Mouse (Mus musculus): Measurements from ENCODE around the gene Gid4. TPM values are rescaled to one million over a fixed set of nuclear protein-coding genes. Genes with fewer than 3 reads are reported as not detected.

The Gid4 gene
- polyA plus RNA-seq, 1 experiment, result 8.1 TPM

DNA sequence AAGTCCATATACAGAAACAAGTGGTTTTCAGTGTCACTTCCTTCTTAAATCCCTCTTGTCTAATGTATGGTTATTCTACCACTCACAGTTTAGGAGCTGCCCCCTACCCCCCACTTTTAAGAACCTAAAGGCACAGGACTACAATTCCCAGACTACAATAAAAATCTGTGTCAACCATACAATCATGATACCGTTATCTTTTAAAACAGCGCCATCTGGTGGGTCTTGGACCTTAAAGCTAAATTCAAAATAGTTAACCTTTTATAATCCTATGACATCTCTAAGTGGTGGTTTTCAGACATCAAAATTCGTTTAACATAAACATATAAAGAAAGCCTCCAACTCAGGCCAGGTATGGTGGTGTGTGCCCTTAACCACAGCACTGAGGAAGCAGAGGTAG, 4.8 kb upstream of the Gid4 start:
- Histone ChIP-seq H3K36me3 (ENCODE audit: control insufficient read depth, insufficient read depth) (peaks cover 8% of the 10 kb centered on the region), H3ac (ENCODE audit: control insufficient read depth, insufficient read length) (no peak overlapping the region), H3K4me3 (no peak overlapping the region), H3K4me2 (ENCODE audit: low read depth) (no peak overlapping the region), H3K27me3 (ENCODE audit: control insufficient read depth, insufficient read depth, insufficient read length) (no peaks in the 10 kb centered on the region), H3K79me2 (ENCODE audit: control insufficient read depth, insufficient read depth) (peaks cover 36% of the 10 kb centered on the region)
- TF ChIP-seq MAX (IDR thresholded peaks at IDR 0.05; ENCODE audit: low read depth) (no peak), POLR2AphosphoS2 (IDR thresholded peaks at IDR 0.05; ENCODE audit: insufficient read length, low read depth) (no peak), USF1 (IDR thresholded peaks at IDR 0.05; ENCODE audit: low read depth) (no peak), TCF3 (IDR thresholded peaks at IDR 0.05; ENCODE audit: insufficient read length, low read depth) (no peak), REST (IDR thresholded peaks at IDR 0.05; ENCODE audit: insufficient read depth, insufficient read length) (no peak), MYOD1 (IDR thresholded peaks at IDR 0.05; ENCODE audit: control insufficient read depth in 1 of 3, insufficient read length in 2 of 3, low read depth in 2 of 3) (no peak)

DNA sequence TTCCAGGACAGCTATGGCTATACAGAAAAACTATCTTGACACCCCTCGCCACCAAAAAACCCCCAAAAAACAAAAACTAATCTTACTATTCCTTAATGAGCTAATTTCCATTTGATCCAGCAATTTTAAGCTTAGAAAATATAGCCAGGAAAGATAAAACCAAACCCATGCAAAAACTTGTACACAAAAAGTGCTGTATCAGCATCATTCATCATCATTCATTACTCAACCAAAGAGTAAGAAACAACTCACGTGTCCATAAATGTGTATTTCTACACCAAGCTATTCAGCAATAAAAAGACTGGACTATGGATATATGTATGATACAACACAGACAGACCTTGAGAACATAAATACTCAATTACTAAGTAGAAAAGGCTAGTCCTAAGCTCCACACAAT, 4.0 kb upstream of the Gid4 start:
- Histone ChIP-seq H3K36me3 (ENCODE audit: control insufficient read depth, insufficient read depth) (peaks cover 4% of the 10 kb centered on the region), H3K4me2 (ENCODE audit: low read depth) (no peak overlapping the region), H3K4me3 (no peak overlapping the region), H3ac (ENCODE audit: control insufficient read depth, insufficient read length) (no peak overlapping the region), H3K79me2 (ENCODE audit: control insufficient read depth, insufficient read depth) (peaks cover 37% of the 10 kb centered on the region), H3K27me3 (ENCODE audit: control insufficient read depth, insufficient read depth, insufficient read length) (no peaks in the 10 kb centered on the region)
- TF ChIP-seq SRF (IDR thresholded peaks at IDR 0.05; ENCODE audit: control insufficient read depth, insufficient read length, low read depth), result no peak
- TF ChIP-seq E2F4 (IDR thresholded peaks at IDR 0.05; ENCODE audit: insufficient read depth), result no peak
- no peak for TF ChIP-seq POLR2AphosphoS2 (IDR thresholded peaks at IDR 0.05; ENCODE audit: insufficient read length, low read depth)
- no peak for TF ChIP-seq USF1 (IDR thresholded peaks at IDR 0.05; ENCODE audit: low read depth)
- TF ChIP-seq TCF12 (IDR thresholded peaks at IDR 0.05; ENCODE audit: insufficient read depth, poor library complexity, severe bottlenecking), result no peak
- TF ChIP-seq REST (IDR thresholded peaks at IDR 0.05; ENCODE audit: insufficient read depth, insufficient read length), result no peak
- no peak for TF ChIP-seq MYOG (IDR thresholded peaks at IDR 0.05; ENCODE audit: control insufficient read depth in 1 of 3, insufficient read depth in 1 of 3, insufficient read length in 2 of 3, low read depth in 2 of 3)
- TF ChIP-seq MAX (IDR thresholded peaks at IDR 0.05; ENCODE audit: low read depth), result no peak
- TF ChIP-seq TCF3 (IDR thresholded peaks at IDR 0.05; ENCODE audit: insufficient read length, low read depth), result no peak
- no peak for TF ChIP-seq POLR2A (IDR thresholded peaks at IDR 0.05; ENCODE audit: insufficient read length, low read depth)
- no peak for TF ChIP-seq MYOD1 (IDR thresholded peaks at IDR 0.05; ENCODE audit: control insufficient read depth in 1 of 3, insufficient read length in 2 of 3, low read depth in 2 of 3)
- no peak for TF ChIP-seq CEBPB (IDR thresholded peaks at IDR 0.05; ENCODE audit: insufficient read depth, poor library complexity, severe bottlenecking)

DNA sequence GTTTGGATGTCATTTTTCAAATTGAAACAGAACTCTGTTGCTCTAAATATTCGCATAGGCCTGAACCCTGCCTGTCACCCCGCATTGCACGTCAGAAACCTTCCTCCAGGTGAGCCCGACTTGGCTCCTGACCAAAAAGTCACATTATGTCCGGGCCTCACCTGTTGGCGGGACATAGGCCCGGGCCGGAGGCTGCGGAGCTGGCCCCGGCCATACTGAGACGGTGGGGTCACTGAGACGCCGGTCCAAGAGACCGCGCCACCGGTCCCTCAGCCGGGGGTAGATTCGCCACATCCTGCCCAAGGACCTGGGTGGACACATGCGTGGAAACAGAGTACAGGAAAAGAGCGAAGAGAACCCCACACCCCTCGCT, 369 bp upstream of the Gid4 start:
- H3K4me2 ChIP-seq (ENCODE audit: low read depth), result peak overlapping the region; percentile 94
- peaks cover 48% of the 10 kb centered on the region for H3K79me2 ChIP-seq (ENCODE audit: control insufficient read depth, insufficient read depth)
- peak overlapping the region; percentile 67 for H3K4me3 ChIP-seq
- TF ChIP-seq TCF12 (IDR thresholded peaks at IDR 0.05; ENCODE audit: insufficient read depth, poor library complexity, severe bottlenecking) (no peak), SRF (IDR thresholded peaks at IDR 0.05; ENCODE audit: control insufficient read depth, insufficient read length, low read depth) (no peak), POLR2AphosphoS2 (IDR thresholded peaks at IDR 0.05; ENCODE audit: insufficient read length, low read depth) (no peak), MYOG (IDR thresholded peaks at IDR 0.05; ENCODE audit: control insufficient read depth in 1 of 3, insufficient read depth in 1 of 3, insufficient read length in 2 of 3, low read depth in 2 of 3) (no peak), MAX (IDR thresholded peaks at IDR 0.05; ENCODE audit: low read depth) (no peak), USF1 (IDR thresholded peaks at IDR 0.05; ENCODE audit: low read depth) (no peak), MYOD1 (IDR thresholded peaks at IDR 0.05; ENCODE audit: control insufficient read depth in 1 of 3, insufficient read length in 2 of 3, low read depth in 2 of 3) (no peak), TCF3 (IDR thresholded peaks at IDR 0.05; ENCODE audit: insufficient read length, low read depth) (no peak), E2F4 (IDR thresholded peaks at IDR 0.05; ENCODE audit: insufficient read depth) (no peak)
- peak overlapping the region; percentile 51 for H3ac ChIP-seq (ENCODE audit: control insufficient read depth, insufficient read length)
- H3K36me3 ChIP-seq (ENCODE audit: control insufficient read depth, insufficient read depth), result no peaks in the 10 kb centered on the region
- no peaks in the 10 kb centered on the region for H3K27me3 ChIP-seq (ENCODE audit: control insufficient read depth, insufficient read depth, insufficient read length)

DNA sequence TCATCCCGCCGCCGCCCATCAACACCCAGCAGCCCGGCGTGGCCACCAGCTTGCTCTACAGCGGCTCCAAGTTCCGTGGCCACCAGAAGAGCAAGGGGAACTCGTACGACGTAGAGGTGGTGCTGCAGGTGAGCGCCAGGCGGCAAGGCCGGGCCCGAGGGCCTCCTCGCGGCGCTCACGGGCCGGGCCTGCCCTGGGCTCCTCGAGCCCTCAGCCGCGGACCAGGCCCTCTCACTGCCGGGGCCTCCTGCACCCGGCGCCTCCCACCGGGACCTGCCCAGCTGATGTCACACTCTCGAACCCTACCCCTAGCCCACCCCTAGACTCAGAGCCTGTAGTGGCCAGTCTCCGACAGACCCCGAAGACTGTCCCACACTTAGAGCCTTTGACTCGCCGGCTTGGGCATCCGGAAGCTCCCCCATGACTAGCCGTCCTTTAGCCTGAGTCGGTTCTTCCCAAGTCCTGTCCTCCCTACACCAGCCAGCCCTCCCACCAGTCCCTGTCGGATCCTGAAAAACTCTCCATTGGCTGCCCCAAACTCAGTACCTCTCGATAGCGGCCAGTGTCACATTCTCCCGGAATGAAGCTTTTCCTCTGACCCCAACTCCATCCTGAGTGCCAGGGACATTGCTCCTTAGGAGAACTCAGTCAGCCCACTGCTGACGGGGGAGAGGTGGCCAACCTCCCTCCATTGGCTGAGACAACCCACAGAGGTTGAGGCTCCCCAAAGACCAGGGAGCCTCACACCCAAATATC, 950 bp downstream of the Gid4 start, which contains the start of gene Atpaf2:
Atpaf2 (minus strand) TSS at position 741 of the 756 bp plus-strand sequence.
- Histone ChIP-seq H3K4me2 (ENCODE audit: low read depth) (peak within 1 kb of the TSS; percentile 92), H3K27me3 (ENCODE audit: control insufficient read depth, insufficient read depth, insufficient read length) (no peaks in the 10 kb centered on the region), H3K4me3 (peak within 1 kb of the TSS; percentile 67), H3K79me2 (ENCODE audit: control insufficient read depth, insufficient read depth) (peaks cover 35% of the 10 kb centered on the region), H3K36me3 (ENCODE audit: control insufficient read depth, insufficient read depth) (no peaks in the 10 kb centered on the region), H3ac (ENCODE audit: control insufficient read depth, insufficient read length) (peak within 1 kb of the TSS; percentile 51)
- no peak for TF ChIP-seq MAX (IDR thresholded peaks at IDR 0.05; ENCODE audit: low read depth)
- TF ChIP-seq POLR2AphosphoS2 (IDR thresholded peaks at IDR 0.05; ENCODE audit: insufficient read length, low read depth), result no peak
- TF ChIP-seq TCF12 (IDR thresholded peaks at IDR 0.05; ENCODE audit: insufficient read depth, poor library complexity, severe bottlenecking), result no peak
- TF ChIP-seq CEBPB (IDR thresholded peaks at IDR 0.05; ENCODE audit: insufficient read depth, poor library complexity, severe bottlenecking), result no peak
- TF ChIP-seq REST (IDR thresholded peaks at IDR 0.05; ENCODE audit: insufficient read depth, insufficient read length), result no peak
- TF ChIP-seq USF1 (IDR thresholded peaks at IDR 0.05; ENCODE audit: low read depth), result no peak
- no peak for TF ChIP-seq MYOD1 (IDR thresholded peaks at IDR 0.05; ENCODE audit: control insufficient read depth in 1 of 3, insufficient read length in 2 of 3, low read depth in 2 of 3)
- TF ChIP-seq MYOG (IDR thresholded peaks at IDR 0.05; ENCODE audit: control insufficient read depth in 1 of 3, insufficient read depth in 1 of 3, insufficient read length in 2 of 3, low read depth in 2 of 3), result no peak
- no peak for TF ChIP-seq SRF (IDR thresholded peaks at IDR 0.05; ENCODE audit: control insufficient read depth, insufficient read length, low read depth)
- no peak for TF ChIP-seq POLR2A (IDR thresholded peaks at IDR 0.05; ENCODE audit: insufficient read length, low read depth)
- no peak for TF ChIP-seq E2F4 (IDR thresholded peaks at IDR 0.05; ENCODE audit: insufficient read depth)
- no peak for TF ChIP-seq TCF3 (IDR thresholded peaks at IDR 0.05; ENCODE audit: insufficient read length, low read depth)
